Mouse (Mus musculus) lung, embryonic 15.5 days (tissue): ENCODE measurements around the gene Ank2. TPM values are rescaled to one million over a fixed set of nuclear protein-coding genes. Genes with fewer than 3 reads are reported as not detected.

Source experiments
- ATAC-seq: fragments of 200-750 bp; cut with Nextera tagmentation; 2 replicates; pipeline ENCODE4 v1.8.0; 2017; ENCODE audit warnings: moderate number of reproducible peaks, borderline replicate concordance; ENCODE audit not compliant: low FRiP score, low TSS enrichment; ENCODE audit errors: extremely low read depth
- H3K27ac ChIP-seq: fragments of 300-500 bp; sonication (generic); 2 replicates; pipeline ENCODE4 v1.5.1; 2015; ENCODE audit warnings: moderate library complexity, mild to moderate bottlenecking, inconsistent platforms
- H3K27me3 ChIP-seq: fragments of 300-500 bp; sonication (generic); 2 replicates; pipeline ENCODE4 v1.6.1; 2015; ENCODE audit warnings: inconsistent platforms
- H3K36me3 ChIP-seq: fragments of 300-500 bp; sonication (generic); 2 replicates; pipeline ENCODE4 v1.6.1; 2015; ENCODE audit warnings: inconsistent platforms
- H3K4me1 ChIP-seq: fragments of 300-500 bp; sonication (generic); 2 replicates; pipeline ENCODE4 v1.6.1; 2015; ENCODE audit warnings: inconsistent platforms
- H3K4me2 ChIP-seq: fragments of 300-500 bp; sonication (generic); 2 replicates; pipeline ENCODE4 v1.6.1; 2015; ENCODE audit warnings: inconsistent platforms, mild to moderate bottlenecking, moderate library complexity
- H3K4me3 ChIP-seq: fragments of 300-500 bp; sonication (generic); 2 replicates; pipeline ENCODE4 v1.5.1; 2015; ENCODE audit warnings: mild to moderate bottlenecking, inconsistent platforms
- H3K9ac ChIP-seq: fragments of 300-500 bp; sonication (generic); 2 replicates; pipeline ENCODE4 v1.6.1; 2015; ENCODE audit warnings: inconsistent platforms
- H3K9me3 ChIP-seq: fragments of 300-500 bp; sonication (generic); 2 replicates; pipeline ENCODE4 v1.6.1; 2016; ENCODE audit warnings: inconsistent platforms
- WGBS: fragments of 180-500 bp; shearing (Covaris S2); methylation state at CpG from one replicate; pipeline ENCODE4 v1.1.7; 2015; 5-methylcytosine and 5-hydroxymethylcytosine counted together
- polyA plus RNA-seq: library from polyadenylated mRNA; unstranded; fragments of >200 nt; fragmentation: Nextera tagmentation; extraction: Ambion mirVana; gene quantifications from 2 replicates; pipeline ENCODE4 v1.2.1, GENCODE M21; 2015

Gene Ank2
- polyA plus RNA-seq = 11.5 and 13.4 TPM in 2 replicates

DNA sequence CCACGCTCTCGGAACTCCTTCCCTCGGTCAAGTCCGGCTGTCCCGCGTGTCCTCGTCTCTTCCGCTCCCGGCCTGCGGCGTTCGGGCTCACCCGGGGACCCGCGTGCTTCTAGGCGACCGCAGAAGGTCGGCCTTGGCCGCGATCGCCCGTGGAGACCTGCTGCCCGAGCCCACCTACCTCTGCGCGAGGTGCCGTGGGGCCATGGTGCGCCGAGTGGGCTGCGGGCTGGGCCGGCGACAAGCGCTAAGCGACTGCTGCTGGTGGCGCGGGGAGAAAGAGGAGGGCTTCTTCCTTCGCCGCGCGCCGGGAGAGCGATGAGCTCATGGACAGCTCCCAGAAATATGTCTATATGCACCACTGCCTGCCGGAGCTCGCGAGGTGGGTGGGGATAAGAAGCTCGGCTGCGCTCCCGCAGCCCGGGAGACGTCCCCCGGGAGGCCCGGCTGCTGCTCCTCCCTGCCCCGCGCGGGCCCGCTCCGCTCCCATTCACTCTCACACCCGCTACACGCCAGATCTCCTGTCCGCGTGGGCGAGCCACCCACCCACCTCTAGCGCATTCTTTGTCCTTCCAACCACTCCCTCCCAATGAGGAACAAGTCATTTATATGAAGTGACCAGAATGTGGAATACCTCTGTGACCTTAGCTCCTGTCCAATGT lies at the start of gene Ank2:
Ank2 (minus strand) TSS at position 609 of the 659 bp plus-strand sequence.
- Histone ChIP-seq H3K4me1 (peaks cover 13% of the 10 kb centered on the region), H3K4me2 (peak within 1 kb of the TSS; percentile 100), H3K27me3 (peaks cover 31% of the 10 kb centered on the region), H3K4me3 (peak within 1 kb of the TSS; percentile 55), H3K9me3 (no peaks in the 10 kb centered on the region), H3K9ac (peak within 1 kb of the TSS; percentile 47; the same call in 1 of the 2 replicates), H3K27ac (no peak within 1 kb of the TSS), H3K36me3 (no peaks in the 10 kb centered on the region)
- ATAC-seq = peak; percentile 88
- under 1% methylated on average over 52 of the region's 62 CpGs for WGBS

DNA sequence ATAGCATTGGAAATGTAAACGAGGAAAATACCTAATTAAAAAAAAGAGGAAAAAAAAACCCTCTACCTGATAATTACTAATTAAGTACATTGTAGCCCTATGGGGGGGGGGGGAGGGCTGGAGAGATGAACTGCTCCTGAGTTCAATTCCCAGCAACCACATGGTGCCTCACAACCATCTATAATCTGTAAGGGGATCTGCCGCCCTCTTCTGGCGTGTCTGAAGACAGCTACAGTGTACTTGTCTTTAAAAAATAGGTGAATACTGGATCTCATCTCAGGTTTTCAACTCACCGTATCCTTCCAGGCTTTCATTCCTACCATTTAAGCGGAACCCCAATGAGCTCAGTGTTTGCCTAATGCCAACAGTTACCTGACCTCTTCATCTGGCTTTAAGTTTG lies 48.7 kb upstream of the Ank2 start:
- WGBS = 45% methylated on average over 5 of the region's 5 CpGs
- no peak for ATAC-seq
- H3K27ac ChIP-seq = no peak overlapping the region

DNA sequence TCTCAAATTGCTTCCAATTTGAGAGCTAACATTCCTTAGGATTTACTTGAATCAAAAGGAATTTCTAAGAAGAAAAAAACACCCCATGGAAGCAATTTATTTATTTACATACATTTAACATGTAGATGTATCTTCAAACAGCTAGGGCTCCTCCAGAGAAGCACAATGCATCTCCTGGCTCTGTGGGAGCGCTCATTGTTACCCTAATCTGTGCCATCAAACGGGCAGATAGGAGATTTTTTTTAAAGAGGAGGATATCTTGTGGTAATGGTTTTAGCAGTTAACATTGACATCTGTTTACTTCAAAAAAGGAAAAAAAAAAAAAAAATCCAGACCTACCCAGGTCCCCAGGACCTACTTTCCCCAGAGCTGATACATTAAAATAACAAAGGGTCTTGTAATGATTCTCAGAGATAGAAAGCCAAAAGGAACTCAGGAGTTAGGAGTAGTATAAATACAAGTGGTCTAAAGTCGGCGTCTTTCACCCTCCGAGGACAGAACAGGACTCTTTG lies 45.5 kb upstream of the Ank2 start:
- Histone ChIP-seq H3K4me3 (no peak overlapping the region), H3K27me3 (no peaks in the 10 kb centered on the region), H3K9ac (no peak overlapping the region), H3K27ac (no peak overlapping the region), H3K36me3 (peaks cover 48% of the 10 kb centered on the region), H3K4me1 (no peaks in the 10 kb centered on the region), H3K4me2 (no peak overlapping the region), H3K9me3 (no peaks in the 10 kb centered on the region)
- WGBS = 35% methylated on average over 5 of the region's 5 CpGs
- ATAC-seq = no peak

More for the DNA sequence above, 48.7 kb upstream of the Ank2 start:
- Histone ChIP-seq H3K36me3 (peaks cover 30% of the 10 kb centered on the region), H3K9ac (no peak overlapping the region), H3K4me1 (0 out of 2 replicates have a peak, but pooled peaks cover 2% of the 10 kb centered on the region), H3K4me3 (no peak overlapping the region), H3K9me3 (no peaks in the 10 kb centered on the region), H3K4me2 (no peak overlapping the region), H3K27me3 (no peaks in the 10 kb centered on the region)

GRCm38 (mm10) chr3:127543976-127544375 lies 44.8 kb upstream of the Ank2 start:
- ATAC-seq = no peak
- Histone ChIP-seq H3K27me3 (no peaks in the 10 kb centered on the region), H3K4me3 (no peak overlapping the region), H3K9me3 (no peaks in the 10 kb centered on the region), H3K4me2 (no peak overlapping the region), H3K9ac (no peak overlapping the region), H3K27ac (no peak overlapping the region), H3K36me3 (peaks cover 51% of the 10 kb centered on the region), H3K4me1 (no peaks in the 10 kb centered on the region)
- 80% methylated on average over 4 of the region's 4 CpGs for WGBS

GRCm38 (mm10) chr3:127539193-127539592 lies 40.0 kb upstream of the Ank2 start:
- Histone ChIP-seq H3K9ac (no peak overlapping the region), H3K9me3 (no peaks in the 10 kb centered on the region), H3K4me3 (no peak overlapping the region), H3K36me3 (peaks cover 41% of the 10 kb centered on the region), H3K4me2 (no peak overlapping the region), H3K27me3 (no peaks in the 10 kb centered on the region), H3K4me1 (no peaks in the 10 kb centered on the region), H3K27ac (no peak overlapping the region)
- ATAC-seq = no peak
- WGBS = 60% methylated on average over 6 of the region's 6 CpGs

GRCm38 (mm10) chr3:127530293-127530692 lies 31.1 kb upstream of the Ank2 start:
- WGBS = 15% methylated on average over 4 of the region's 4 CpGs
- no peak overlapping the region for H3K27ac ChIP-seq
- no peaks in the 10 kb centered on the region for H3K9me3 ChIP-seq
- no peak overlapping the region for H3K4me3 ChIP-seq
- H3K4me2 ChIP-seq = no peak overlapping the region
- no peak overlapping the region for H3K9ac ChIP-seq
- H3K36me3 ChIP-seq = no peaks in the 10 kb centered on the region
- H3K27me3 ChIP-seq = no peaks in the 10 kb centered on the region
- H3K4me1 ChIP-seq = no peaks in the 10 kb centered on the region
- no peak for ATAC-seq

- no peak overlapping the region for H3K27ac ChIP-seq
- H3K9me3 ChIP-seq = no peaks in the 10 kb centered on the region
- no peak overlapping the region for H3K9ac ChIP-seq
- WGBS = 68% methylated on average over 4 of the region's 4 CpGs
- no peak for ATAC-seq
- no peaks in the 10 kb centered on the region for H3K27me3 ChIP-seq
- H3K4me3 ChIP-seq = no peak overlapping the region
- no peaks in the 10 kb centered on the region for H3K4me1 ChIP-seq
- no peaks in the 10 kb centered on the region for H3K36me3 ChIP-seq
- no peak overlapping the region for H3K4me2 ChIP-seq
Observed at GRCm38 (mm10) chr3:127529824-127530223, 30.7 kb upstream of the Ank2 start.

- Histone ChIP-seq H3K4me3 (no peak overlapping the region), H3K27me3 (no peaks in the 10 kb centered on the region), H3K9me3 (no peaks in the 10 kb centered on the region), H3K9ac (no peak overlapping the region), H3K4me2 (no peak overlapping the region), H3K36me3 (no peaks in the 10 kb centered on the region), H3K4me1 (no peaks in the 10 kb centered on the region), H3K27ac (no peak overlapping the region)
- 47% methylated on average over 3 of the region's 3 CpGs for WGBS
- peak; percentile 58; the same call in 1 of the 2 replicates for ATAC-seq
Observed at GRCm38 (mm10) chr3:127529210-127529609, 30.1 kb upstream of the Ank2 start.

DNA sequence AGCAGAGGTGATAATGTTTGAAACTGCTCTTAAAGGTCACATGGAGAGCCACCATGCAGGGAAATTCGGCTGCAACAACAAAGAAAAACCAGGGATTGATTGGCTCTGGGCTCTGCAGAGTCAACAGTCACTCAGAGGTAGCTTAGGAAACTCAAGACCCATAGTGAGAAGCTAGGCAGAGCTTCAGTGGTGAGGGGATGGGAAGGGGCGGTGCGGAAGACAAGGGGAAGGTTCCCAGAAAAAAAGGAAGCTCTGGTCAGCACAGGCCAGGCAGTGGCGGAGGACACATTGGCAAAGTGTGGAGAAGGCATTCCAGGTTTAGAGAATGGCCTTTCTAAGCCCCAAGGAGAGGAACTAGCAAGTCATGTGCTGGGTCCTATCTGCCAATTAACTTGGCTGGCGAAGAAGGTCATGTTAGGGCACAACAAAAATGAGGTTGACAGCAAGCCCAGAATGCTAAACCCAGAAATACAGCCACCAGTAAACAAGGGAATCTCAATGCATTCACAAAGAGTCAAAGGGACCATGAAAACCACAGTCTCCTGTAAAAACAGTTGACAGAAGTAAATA lies 28.4 kb upstream of the Ank2 start:
- Histone ChIP-seq H3K36me3 (no peaks in the 10 kb centered on the region), H3K4me3 (no peak overlapping the region), H3K27me3 (no peaks in the 10 kb centered on the region), H3K9me3 (no peaks in the 10 kb centered on the region), H3K27ac (no peak overlapping the region), H3K9ac (no peak overlapping the region), H3K4me1 (no peaks in the 10 kb centered on the region), H3K4me2 (no peak overlapping the region)
- 63% methylated on average over 5 of the region's 5 CpGs for WGBS
- peak; percentile 23; the same call in 1 of the 2 replicates for ATAC-seq

DNA sequence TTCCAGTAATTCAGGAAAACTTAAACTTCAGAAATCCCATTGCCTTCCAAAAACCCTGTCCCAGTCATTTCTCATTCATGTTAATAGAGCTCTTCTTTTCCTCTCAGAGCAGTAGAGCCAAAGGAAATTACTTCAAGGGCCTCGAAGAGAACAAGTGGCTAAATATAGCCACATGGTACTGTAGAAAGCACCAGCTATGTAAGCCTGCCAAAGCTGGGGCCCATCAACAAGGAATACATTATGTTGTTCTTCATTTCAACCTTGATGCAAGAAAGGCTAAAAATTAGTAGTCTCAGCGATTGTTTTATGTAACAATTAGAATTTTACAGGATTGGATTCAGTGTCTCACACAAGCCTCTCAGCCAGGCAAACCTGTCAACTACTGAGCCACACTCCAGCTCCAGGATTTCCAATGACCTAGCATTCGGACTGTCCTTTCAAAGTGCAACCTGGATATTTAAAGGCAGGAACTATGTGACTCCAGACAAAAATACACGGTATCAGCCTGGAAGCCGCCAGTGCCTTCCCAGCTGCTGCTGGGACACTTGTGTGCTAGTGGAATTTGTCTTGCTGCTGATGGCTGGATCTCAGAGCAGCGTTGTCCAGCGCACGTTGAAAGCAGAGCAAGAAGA lies 26.2 kb upstream of the Ank2 start:
- Histone ChIP-seq H3K4me1 (0 out of 2 replicates have a peak, but pooled peaks cover 6% of the 10 kb centered on the region), H3K27me3 (no peaks in the 10 kb centered on the region), H3K9ac (no peak overlapping the region), H3K9me3 (no peaks in the 10 kb centered on the region), H3K27ac (no peak overlapping the region), H3K4me2 (no peak overlapping the region), H3K36me3 (no peaks in the 10 kb centered on the region), H3K4me3 (no peak overlapping the region)
- 55% methylated on average over 8 of the region's 8 CpGs for WGBS
- no peak for ATAC-seq

DNA sequence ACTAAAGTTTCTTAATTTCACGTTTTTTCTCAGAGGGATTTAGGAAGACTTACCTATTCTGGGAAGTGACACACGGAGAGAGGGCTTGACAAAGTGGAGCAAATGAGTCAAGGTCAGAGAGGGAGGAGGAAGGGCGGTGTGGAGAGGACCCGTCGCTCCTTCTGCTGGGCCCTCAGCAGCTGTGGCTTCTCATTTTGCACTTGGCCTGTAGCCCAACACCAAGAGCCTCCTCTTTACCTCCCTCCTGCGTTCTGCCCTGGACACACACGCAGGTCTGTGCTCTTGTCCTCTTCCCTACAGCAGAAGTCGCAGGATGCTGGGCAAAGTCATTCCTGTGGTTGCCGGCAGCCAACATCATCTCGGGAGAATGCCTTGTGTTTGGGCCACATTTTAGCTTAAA lies 22.0 kb upstream of the Ank2 start:
- Histone ChIP-seq H3K4me3 (no peak overlapping the region), H3K27ac (no peak overlapping the region), H3K4me2 (no peak overlapping the region), H3K27me3 (no peaks in the 10 kb centered on the region), H3K9ac (no peak overlapping the region), H3K9me3 (no peaks in the 10 kb centered on the region), H3K4me1 (0 out of 2 replicates have a peak, but pooled peaks cover 6% of the 10 kb centered on the region), H3K36me3 (no peaks in the 10 kb centered on the region)
- peak; percentile 62; the same call in 1 of the 2 replicates for ATAC-seq
- WGBS = 34% methylated on average over 10 of the region's 10 CpGs

- ATAC-seq = no peak
- H3K27me3 ChIP-seq = no peaks in the 10 kb centered on the region
- H3K27ac ChIP-seq = no peak overlapping the region
- no peaks in the 10 kb centered on the region for H3K36me3 ChIP-seq
- H3K9me3 ChIP-seq = no peaks in the 10 kb centered on the region
- no peak overlapping the region for H3K4me3 ChIP-seq
- 0 out of 2 replicates have a peak, but pooled peaks cover 6% of the 10 kb centered on the region for H3K4me1 ChIP-seq
- WGBS = 69% methylated on average over 6 of the region's 6 CpGs
- no peak overlapping the region for H3K9ac ChIP-seq
- H3K4me2 ChIP-seq = no peak overlapping the region
Observed at GRCm38 (mm10) chr3:127520300-127520699, 21.1 kb upstream of the Ank2 start.
